Mouse (Mus musculus): ENCODE measurements around the gene Dbn1. TPM values are rescaled to one million over a fixed set of nuclear protein-coding genes. Genes with fewer than 3 reads are reported as not detected.
A peak's percentile ranks its signal among the peaks of the same experiment; 100 is the strongest.

The Dbn1 gene
- polyA plus RNA-seq, 1 experiment from 2014 or later = 153 TPM

DNA sequence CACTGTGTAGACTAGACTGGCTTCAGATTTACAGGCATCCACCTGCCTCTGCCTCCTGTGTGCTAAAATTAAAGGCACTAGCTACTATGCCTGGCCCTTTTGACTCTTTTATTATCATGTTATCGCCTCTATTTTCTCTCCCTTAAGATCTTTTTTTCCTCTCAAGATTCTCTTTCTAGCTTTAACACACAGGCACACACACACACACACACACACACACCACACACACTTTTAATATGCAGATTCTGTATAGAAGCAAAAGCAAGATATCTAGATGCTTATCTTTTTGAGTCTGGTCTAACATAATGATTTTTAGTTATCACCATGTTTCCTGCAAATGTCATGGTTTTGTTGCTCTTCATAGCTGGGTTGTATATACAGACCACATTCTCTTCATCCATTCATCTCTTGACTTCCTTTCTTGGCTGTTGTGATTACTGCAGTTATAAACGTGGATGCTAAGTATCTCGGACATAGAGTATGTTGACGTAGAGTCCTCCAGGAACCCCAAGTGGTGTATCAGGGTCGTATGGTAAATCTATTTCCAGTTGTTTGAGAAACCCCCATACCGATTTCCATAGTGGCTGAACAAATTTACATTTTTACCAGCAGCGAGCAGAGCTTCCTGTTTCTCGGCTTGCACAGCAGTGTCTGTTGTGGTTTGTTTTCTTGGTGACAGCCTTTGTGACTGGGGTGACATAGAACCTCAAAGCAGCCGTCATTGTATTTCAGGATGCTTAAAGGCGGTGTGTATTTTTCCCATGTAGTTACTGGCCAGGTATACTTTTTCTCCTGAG, 55.8 kb downstream of the Dbn1 start:
- DNase-seq (no peak), ATAC-seq (ENCODE audit: insufficient read depth) (no peak)
- Histone ChIP-seq H3K4me2 (no peak overlapping the region), H3K9me3 (ENCODE audit: low read depth, low read length) (no peaks in the 10 kb centered on the region), H3K4me3 (ENCODE audit: low read depth, low read length) (no peak overlapping the region), H3K4me1 (ENCODE audit: insufficient read depth) (no peaks in the 10 kb centered on the region), H3K27me3 (ENCODE audit: insufficient read depth, low read length) (no peaks in the 10 kb centered on the region), H3K9ac (no peak overlapping the region), H3K36me3 (ENCODE audit: insufficient read depth) (no peaks in the 10 kb centered on the region), H3K27ac (ENCODE audit: low read depth) (no peak overlapping the region)
- TF ChIP-seq CTCF (IDR thresholded peaks at IDR 0.05; ENCODE audit: low read depth) = no peak
- 60% methylated on average over 10 of the region's 10 CpGs for WGBS

DNA sequence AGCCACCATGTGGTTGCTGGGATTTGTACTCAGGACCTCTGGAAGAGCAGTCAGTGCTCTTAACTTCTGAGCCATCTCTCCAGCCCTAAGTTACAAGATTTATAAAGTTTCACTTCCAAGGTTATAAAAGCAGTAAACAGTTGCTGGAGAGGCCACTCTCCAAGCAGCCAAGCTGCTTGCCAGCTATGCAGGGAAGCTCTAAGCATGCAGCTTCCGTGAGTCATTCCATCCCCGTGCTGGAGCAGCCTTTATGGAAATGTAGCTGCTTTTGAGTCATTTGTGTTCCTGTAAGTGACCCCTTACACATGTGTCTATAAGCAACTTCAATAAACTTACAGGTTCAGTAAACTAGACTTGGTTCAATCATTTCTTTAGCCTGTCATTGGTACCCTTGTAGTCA, 57.3 kb downstream of the Dbn1 start:
- DNase-seq (no peak), ATAC-seq (ENCODE audit: insufficient read depth) (no peak)
- Histone ChIP-seq H3K36me3 (ENCODE audit: insufficient read depth) (no peaks in the 10 kb centered on the region), H3K4me1 (ENCODE audit: insufficient read depth) (no peaks in the 10 kb centered on the region), H3K9me3 (ENCODE audit: low read depth, low read length) (no peaks in the 10 kb centered on the region), H3K4me3 (ENCODE audit: low read depth, low read length) (no peak overlapping the region), H3K9ac (no peak overlapping the region), H3K27me3 (ENCODE audit: insufficient read depth, low read length) (no peaks in the 10 kb centered on the region), H3K27ac (ENCODE audit: low read depth) (no peak overlapping the region), H3K4me2 (no peak overlapping the region)
- no peak for TF ChIP-seq CTCF (IDR thresholded peaks at IDR 0.05; ENCODE audit: low read depth)
- 88% methylated on average over 2 of the region's 2 CpGs for WGBS

DNA sequence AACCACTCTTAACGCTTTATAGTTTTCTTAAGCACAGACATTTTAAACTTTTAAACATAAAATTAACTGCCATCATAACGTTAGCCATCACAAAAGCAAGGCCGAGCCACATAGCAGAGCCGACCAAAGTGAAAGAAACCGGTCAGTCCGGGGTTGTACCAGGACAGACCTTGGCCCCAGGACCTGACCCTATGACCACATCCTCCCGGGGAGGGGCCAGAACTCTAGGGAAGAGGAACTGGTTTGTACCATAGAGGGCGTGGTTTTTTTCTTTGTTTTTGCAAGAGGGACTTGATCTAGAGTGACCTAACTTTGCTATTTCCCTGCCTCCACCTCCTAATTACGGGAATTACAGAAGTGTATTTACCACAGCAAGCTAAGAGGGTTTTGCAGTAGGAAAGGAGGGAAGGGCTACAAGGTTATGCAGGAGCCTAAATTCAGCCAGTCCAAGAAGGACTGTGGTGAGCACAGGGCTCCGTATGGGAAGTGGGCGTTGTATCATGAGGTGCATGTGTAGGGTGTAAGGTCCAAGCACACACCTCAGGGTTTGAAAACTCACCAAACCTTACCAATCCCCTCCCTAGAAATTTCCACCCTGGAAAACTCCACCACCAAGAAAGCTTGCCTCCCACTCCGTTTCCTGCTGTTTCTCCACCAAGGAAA, 58.6 kb downstream of the Dbn1 start:
- ATAC-seq (ENCODE audit: insufficient read depth) (no peak), DNase-seq (no peak)

DNA sequence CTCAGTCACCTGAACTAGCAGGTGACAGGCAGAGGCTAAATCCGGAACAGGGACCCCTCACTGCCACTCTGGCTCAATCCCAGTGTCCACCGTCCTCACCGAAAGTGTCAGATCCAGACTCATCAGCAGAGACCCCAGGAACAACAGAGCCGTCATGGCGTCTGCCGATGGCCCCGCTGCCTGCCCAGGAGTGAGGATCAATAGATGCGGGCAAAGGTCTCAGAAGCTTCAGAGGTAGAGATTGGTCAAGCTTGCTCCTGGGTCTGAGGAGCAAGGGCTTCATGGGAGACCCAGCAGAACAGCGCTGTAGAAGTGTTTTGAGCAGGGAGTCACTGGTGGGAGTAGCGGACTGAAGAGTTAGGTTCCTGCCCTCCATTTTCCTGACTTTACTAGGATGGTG, 61.3 kb downstream of the Dbn1 start, which contains the start of gene F12:
F12 (minus strand) TSS at position 181 of the 400 bp plus-strand sequence.
- Histone ChIP-seq H3K27ac (ENCODE audit: low read depth) (no peak within 1 kb of the TSS), H3K4me3 (ENCODE audit: low read depth, low read length) (no peak within 1 kb of the TSS), H3K9me3 (ENCODE audit: low read depth, low read length) (no peaks in the 10 kb centered on the region), H3K27me3 (ENCODE audit: insufficient read depth, low read length) (peaks cover 7% of the 10 kb centered on the region), H3K4me1 (ENCODE audit: insufficient read depth) (no peaks in the 10 kb centered on the region), H3K4me2 (no peak within 1 kb of the TSS), H3K9ac (no peak within 1 kb of the TSS), H3K36me3 (ENCODE audit: insufficient read depth) (no peaks in the 10 kb centered on the region)
- DNase-seq (no peak), ATAC-seq (ENCODE audit: insufficient read depth) (no peak)
- WGBS = 83% methylated on average over 10 of the region's 10 CpGs
- no peak for TF ChIP-seq CTCF (IDR thresholded peaks at IDR 0.05; ENCODE audit: low read depth)

More for the DNA sequence above, 58.6 kb downstream of the Dbn1 start:
- Histone ChIP-seq H3K27me3 (ENCODE audit: insufficient read depth, low read length) (no peaks in the 10 kb centered on the region), H3K9me3 (ENCODE audit: low read depth, low read length) (no peaks in the 10 kb centered on the region), H3K36me3 (ENCODE audit: insufficient read depth) (no peaks in the 10 kb centered on the region), H3K9ac (no peak overlapping the region), H3K4me2 (no peak overlapping the region), H3K27ac (ENCODE audit: low read depth) (no peak overlapping the region), H3K4me1 (ENCODE audit: insufficient read depth) (no peaks in the 10 kb centered on the region), H3K4me3 (ENCODE audit: low read depth, low read length) (no peak overlapping the region)
- no peak for TF ChIP-seq CTCF (IDR thresholded peaks at IDR 0.05; ENCODE audit: low read depth)
- 61% methylated on average over 12 of the region's 12 CpGs for WGBS

Small RNA genes lying within 50 kb of the gene (microRNA-seq; reads per million reads assigned to microRNA genes)
- not detected for gene Mir6943 (ENCODE audit: borderline number of aligned reads)
- 18.5 reads per million, percentile 31 among the genes with 10 or more reads in this experiment for gene Mir6944 (ENCODE audit: borderline number of aligned reads)
- 1.2 reads per million for gene Mir6945 (ENCODE audit: borderline number of aligned reads)

Other genes with a start within 250 kb of the Dbn1 start
- gene Prelid1, start 167.6 kb downstream of the Dbn1 start, polyA plus RNA-seq (2014; fragmentation: Nextera tagmentation; extraction: Ambion mirVana) = 546 and 576 TPM in 2 replicates
- 74.1 and 80.9 TPM in 2 replicates for gene Rab24, start 166.2 kb downstream of the Dbn1 start, polyA plus RNA-seq (2014; fragmentation: Nextera tagmentation; extraction: Ambion mirVana)
- 45.6 and 46.2 TPM in 2 replicates for gene Mxd3, start 158.3 kb downstream of the Dbn1 start, polyA plus RNA-seq (2014; fragmentation: Nextera tagmentation; extraction: Ambion mirVana)
- gene Lman2, start 125.3 kb downstream of the Dbn1 start, polyA plus RNA-seq (2014; fragmentation: Nextera tagmentation; extraction: Ambion mirVana) = 105 and 106 TPM in 2 replicates
- 0.69 and 1.0 TPM in 2 replicates for gene Rgs14, start 118.4 kb downstream of the Dbn1 start, polyA plus RNA-seq (2014; fragmentation: Nextera tagmentation; extraction: Ambion mirVana)
- not detected in 2 replicates for gene Slc34a1, start 89.9 kb downstream of the Dbn1 start, polyA plus RNA-seq (2014; fragmentation: Nextera tagmentation; extraction: Ambion mirVana)
- gene Pfn3, start 72.9 kb downstream of the Dbn1 start, polyA plus RNA-seq (2014; fragmentation: Nextera tagmentation; extraction: Ambion mirVana) = not detected in 2 replicates
- gene F12, start 61.3 kb downstream of the Dbn1 start, polyA plus RNA-seq (2014; fragmentation: Nextera tagmentation; extraction: Ambion mirVana) = not detected in 2 replicates
- 64.3 and 71.0 TPM in 2 replicates for gene Grk6, start 43.0 kb downstream of the Dbn1 start, polyA plus RNA-seq (2014; fragmentation: Nextera tagmentation; extraction: Ambion mirVana)
- 0.46 and 0.53 TPM in 2 replicates for gene Prr7, start 23.8 kb downstream of the Dbn1 start, polyA plus RNA-seq (2014; fragmentation: Nextera tagmentation; extraction: Ambion mirVana)
- gene Pdlim7, start 25.6 kb upstream of the Dbn1 start, polyA plus RNA-seq (2014; fragmentation: Nextera tagmentation; extraction: Ambion mirVana) = 185 and 199 TPM in 2 replicates
- 2.0 and 2.6 TPM in 2 replicates for gene Dok3, start 41.2 kb upstream of the Dbn1 start, polyA plus RNA-seq (2014; fragmentation: Nextera tagmentation; extraction: Ambion mirVana)
- gene Ddx41, start 48.5 kb upstream of the Dbn1 start, polyA plus RNA-seq (2014; fragmentation: Nextera tagmentation; extraction: Ambion mirVana) = 74.8 and 75.5 TPM in 2 replicates
- gene Fam193b, start 83.0 kb upstream of the Dbn1 start, polyA plus RNA-seq (2014; fragmentation: Nextera tagmentation; extraction: Ambion mirVana) = 33.4 and 38.4 TPM in 2 replicates
- 69.7 and 76.5 TPM in 2 replicates for gene Tmed9, start 85.6 kb upstream of the Dbn1 start, polyA plus RNA-seq (2014; fragmentation: Nextera tagmentation; extraction: Ambion mirVana)
- gene B4galt7, start 111.8 kb upstream of the Dbn1 start, polyA plus RNA-seq (2014; fragmentation: Nextera tagmentation; extraction: Ambion mirVana) = 16.3 and 22.1 TPM in 2 replicates
- 54.9 and 55.8 TPM in 2 replicates for gene Caml, start 134.9 kb upstream of the Dbn1 start, polyA plus RNA-seq (2014; fragmentation: Nextera tagmentation; extraction: Ambion mirVana)
- 38.5 and 43.7 TPM in 2 replicates for gene Ddx46, start 146.9 kb upstream of the Dbn1 start, polyA plus RNA-seq (2014; fragmentation: Nextera tagmentation; extraction: Ambion mirVana)
- 79.7 and 84.8 TPM in 2 replicates for gene B230219D22Rik, start 205.0 kb upstream of the Dbn1 start, polyA plus RNA-seq (2014; fragmentation: Nextera tagmentation; extraction: Ambion mirVana)
- gene Txndc15, start 226.5 kb upstream of the Dbn1 start, polyA plus RNA-seq (2014; fragmentation: Nextera tagmentation; extraction: Ambion mirVana) = 76.4 and 76.6 TPM in 2 replicates
- gene Pcbd2, start 239.3 kb upstream of the Dbn1 start, polyA plus RNA-seq (2014; fragmentation: Nextera tagmentation; extraction: Ambion mirVana) = 55.5 and 59.7 TPM in 2 replicates